Mouse (Mus musculus): ENCODE data around the gene Babam2. TPM values are rescaled to one million over a fixed set of nuclear protein-coding genes. Genes with fewer than 3 reads are reported as not detected.

The Babam2 gene
- polyA plus RNA-seq, 1 experiment from 2014 or later: 46.2 TPM

- no peak overlapping the region for H3K4me2 ChIP-seq
- DNase-seq (ENCODE audit: low spot score) (no peak), ATAC-seq (replicated peaks; ENCODE audit: low FRiP score) (peak; percentile 68; the same call in 1 of the 2 replicates)
- 34% methylated on average over 4 of the region's 4 CpGs for WGBS
- H3K4me3 ChIP-seq (ENCODE audit: low read depth, low read length): no peak overlapping the region
- no peaks in the 10 kb centered on the region for H3K36me3 ChIP-seq (ENCODE audit: control insufficient read depth, insufficient read depth, low read length)
- no peaks in the 10 kb centered on the region for H3K27me3 ChIP-seq (replicated peaks; ENCODE audit: control insufficient read depth, insufficient read depth, low read length)
- H3K9ac ChIP-seq (ENCODE audit: low read depth, low read length): no peak overlapping the region
- H3K4me1 ChIP-seq (replicated peaks; ENCODE audit: control insufficient read depth, insufficient read depth, low read length): peaks cover 4% of the 10 kb centered on the region; the same call in 1 of the 2 replicates
- H3K27ac ChIP-seq (ENCODE audit: low read depth, low read length): no peak overlapping the region
- no peaks in the 10 kb centered on the region for H3K9me3 ChIP-seq (ENCODE audit: control insufficient read depth, low read length)
Observed at GRCm38 (mm10) chr5:32033185-32033584, 335.7 kb downstream of the Babam2 start.

DNA sequence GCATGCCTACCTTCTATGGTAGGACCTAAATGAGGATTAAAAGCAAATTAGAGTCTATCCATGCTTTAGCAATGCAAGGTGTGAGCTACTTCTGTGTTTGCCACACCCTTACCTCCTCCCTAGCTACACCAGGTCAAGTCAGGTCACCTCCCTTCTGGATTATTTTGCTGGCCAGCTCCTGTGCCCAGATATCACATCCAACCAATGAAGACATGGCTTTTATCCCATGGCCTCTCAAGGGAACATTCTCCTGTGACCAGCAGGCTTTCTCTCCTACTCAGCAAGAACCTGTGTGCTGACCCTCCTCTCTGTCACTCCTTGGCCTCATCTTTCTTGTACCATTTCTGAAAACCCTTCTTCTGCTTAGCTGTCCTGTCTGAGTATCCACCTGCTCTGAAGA is 336.1 kb downstream of the Babam2 start:
- ATAC-seq (replicated peaks; ENCODE audit: low FRiP score): no peak
- Histone ChIP-seq H3K36me3 (ENCODE audit: control insufficient read depth, insufficient read depth, low read length) (no peaks in the 10 kb centered on the region), H3K27me3 (replicated peaks; ENCODE audit: control insufficient read depth, insufficient read depth, low read length) (no peaks in the 10 kb centered on the region), H3K4me3 (ENCODE audit: low read depth, low read length) (no peak overlapping the region), H3K4me2 (no peak overlapping the region), H3K9me3 (ENCODE audit: control insufficient read depth, low read length) (no peaks in the 10 kb centered on the region), H3K27ac (ENCODE audit: low read depth, low read length) (no peak overlapping the region), H3K9ac (ENCODE audit: low read depth, low read length) (no peak overlapping the region), H3K4me1 (replicated peaks; ENCODE audit: control insufficient read depth, insufficient read depth, low read length) (peaks cover 4% of the 10 kb centered on the region; the same call in 1 of the 2 replicates)
- DNase-seq (ENCODE audit: low spot score): no peak

DNA sequence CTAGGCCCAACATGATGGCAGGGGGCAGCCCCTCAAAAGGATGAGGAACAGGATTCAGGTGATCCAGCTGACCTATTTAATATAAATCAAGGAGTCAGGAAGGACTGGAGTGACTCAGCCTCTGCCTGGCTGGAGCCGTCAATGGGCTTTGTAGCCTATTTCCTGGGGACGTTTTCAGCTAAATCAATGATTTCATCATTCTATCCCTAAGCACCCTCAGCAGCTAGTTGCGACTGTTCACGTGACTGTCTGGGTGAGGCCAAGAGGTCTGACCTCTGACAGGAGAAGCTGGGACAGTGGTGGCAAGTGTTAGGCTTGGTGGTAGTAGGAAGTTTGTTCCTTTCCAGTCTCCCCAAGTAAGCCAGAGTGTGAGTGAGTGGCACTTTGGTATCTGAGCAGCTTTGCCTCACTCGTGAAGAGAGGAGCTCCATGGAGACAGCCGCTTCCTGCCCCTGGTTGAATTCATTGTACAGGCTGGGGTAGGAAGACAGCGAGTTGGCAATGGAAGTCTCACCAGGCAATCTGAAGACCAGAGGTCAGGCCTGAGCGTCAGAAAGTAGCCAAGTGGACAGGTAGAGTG is 337.1 kb downstream of the Babam2 start:
- no peaks in the 10 kb centered on the region for H3K36me3 ChIP-seq (ENCODE audit: control insufficient read depth, insufficient read depth, low read length)
- H3K27ac ChIP-seq (ENCODE audit: low read depth, low read length): no peak overlapping the region
- ATAC-seq (replicated peaks; ENCODE audit: low FRiP score) (no peak), DNase-seq (ENCODE audit: low spot score) (no peak)
- no peaks in the 10 kb centered on the region for H3K27me3 ChIP-seq (replicated peaks; ENCODE audit: control insufficient read depth, insufficient read depth, low read length)
- H3K9ac ChIP-seq (ENCODE audit: low read depth, low read length): no peak overlapping the region
- no peak overlapping the region for H3K4me3 ChIP-seq (ENCODE audit: low read depth, low read length)
- no peaks in the 10 kb centered on the region for H3K9me3 ChIP-seq (ENCODE audit: control insufficient read depth, low read length)
- H3K4me2 ChIP-seq: no peak overlapping the region
- whole genome bisulfite sequencing: 71% methylated on average over 8 of the region's 8 CpGs
- peaks cover 4% of the 10 kb centered on the region; the same call in 1 of the 2 replicates for H3K4me1 ChIP-seq (replicated peaks; ENCODE audit: control insufficient read depth, insufficient read depth, low read length)

- ATAC-seq (replicated peaks; ENCODE audit: low FRiP score): no peak
Observed at GRCm38 (mm10) chr5:32035721-32036320, 338.3 kb downstream of the Babam2 start.

GRCm38 (mm10) chr5:32036896-32037295 is 339.4 kb downstream of the Babam2 start:
- Histone ChIP-seq H3K27ac (ENCODE audit: low read depth, low read length) (no peak overlapping the region), H3K9me3 (ENCODE audit: control insufficient read depth, low read length) (no peaks in the 10 kb centered on the region), H3K27me3 (replicated peaks; ENCODE audit: control insufficient read depth, insufficient read depth, low read length) (no peaks in the 10 kb centered on the region), H3K36me3 (ENCODE audit: control insufficient read depth, insufficient read depth, low read length) (no peaks in the 10 kb centered on the region), H3K9ac (ENCODE audit: low read depth, low read length) (no peak overlapping the region), H3K4me3 (ENCODE audit: low read depth, low read length) (no peak overlapping the region), H3K4me1 (replicated peaks; ENCODE audit: control insufficient read depth, insufficient read depth, low read length) (peaks cover 4% of the 10 kb centered on the region; the same call in 1 of the 2 replicates), H3K4me2 (no peak overlapping the region)
- 82% methylated on average over 2 of the region's 2 CpGs for WGBS
- DNase-seq (ENCODE audit: low spot score) (no peak), ATAC-seq (replicated peaks; ENCODE audit: low FRiP score) (no peak)

More at GRCm38 (mm10) chr5:32035721-32036320, 338.3 kb downstream of the Babam2 start:
- H3K9ac ChIP-seq (ENCODE audit: low read depth, low read length): no peak overlapping the region
- no peaks in the 10 kb centered on the region for H3K36me3 ChIP-seq (ENCODE audit: control insufficient read depth, insufficient read depth, low read length)
- H3K4me1 ChIP-seq (replicated peaks; ENCODE audit: control insufficient read depth, insufficient read depth, low read length): peaks cover 4% of the 10 kb centered on the region; the same call in 1 of the 2 replicates
- DNase-seq (ENCODE audit: low spot score): no peak
- H3K27ac ChIP-seq (ENCODE audit: low read depth, low read length): no peak overlapping the region
- no peak overlapping the region for H3K4me2 ChIP-seq
- no peaks in the 10 kb centered on the region for H3K27me3 ChIP-seq (replicated peaks; ENCODE audit: control insufficient read depth, insufficient read depth, low read length)
- H3K9me3 ChIP-seq (ENCODE audit: control insufficient read depth, low read length): no peaks in the 10 kb centered on the region
- no peak overlapping the region for H3K4me3 ChIP-seq (ENCODE audit: low read depth, low read length)
- 77% methylated on average over 7 of the region's 7 CpGs for WGBS

GRCm38 (mm10) chr5:32037546-32037945 is 340.1 kb downstream of the Babam2 start:
- Histone ChIP-seq H3K4me2 (no peak overlapping the region), H3K36me3 (ENCODE audit: control insufficient read depth, insufficient read depth, low read length) (no peaks in the 10 kb centered on the region), H3K27ac (ENCODE audit: low read depth, low read length) (no peak overlapping the region), H3K9me3 (ENCODE audit: control insufficient read depth, low read length) (no peaks in the 10 kb centered on the region), H3K27me3 (replicated peaks; ENCODE audit: control insufficient read depth, insufficient read depth, low read length) (no peaks in the 10 kb centered on the region), H3K9ac (ENCODE audit: low read depth, low read length) (no peak overlapping the region), H3K4me3 (ENCODE audit: low read depth, low read length) (no peak overlapping the region), H3K4me1 (replicated peaks; ENCODE audit: control insufficient read depth, insufficient read depth, low read length) (peaks cover 4% of the 10 kb centered on the region; the same call in 1 of the 2 replicates)
- WGBS: 88% methylated on average over 4 of the region's 4 CpGs
- DNase-seq (ENCODE audit: low spot score): no peak
- ATAC-seq (replicated peaks; ENCODE audit: low FRiP score): no peak

DNA sequence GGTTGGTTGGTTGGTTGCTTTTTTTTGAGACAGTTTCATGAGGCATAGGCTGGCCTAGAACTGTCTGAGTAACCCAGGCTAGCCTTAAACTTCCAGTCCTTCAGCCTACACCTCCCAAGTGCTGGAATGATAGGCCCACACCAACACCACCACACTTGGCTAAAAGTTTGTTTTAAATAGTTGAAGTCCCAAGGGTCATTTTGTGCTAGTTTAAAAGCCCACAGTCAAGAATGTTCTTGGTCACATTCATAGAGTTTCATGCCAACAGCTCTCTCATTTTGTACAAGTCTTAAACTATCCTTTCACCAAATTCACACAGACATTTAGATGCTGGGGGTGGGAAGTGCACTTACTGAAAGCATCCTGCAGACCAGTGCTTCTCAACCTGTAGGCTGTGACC is 341.5 kb downstream of the Babam2 start:
- Histone ChIP-seq H3K4me1 (replicated peaks; ENCODE audit: control insufficient read depth, insufficient read depth, low read length) (no peaks in the 10 kb centered on the region), H3K4me2 (no peak overlapping the region), H3K9ac (ENCODE audit: low read depth, low read length) (no peak overlapping the region), H3K27ac (ENCODE audit: low read depth, low read length) (no peak overlapping the region), H3K4me3 (ENCODE audit: low read depth, low read length) (no peak overlapping the region), H3K36me3 (ENCODE audit: control insufficient read depth, insufficient read depth, low read length) (no peaks in the 10 kb centered on the region), H3K27me3 (replicated peaks; ENCODE audit: control insufficient read depth, insufficient read depth, low read length) (no peaks in the 10 kb centered on the region), H3K9me3 (ENCODE audit: control insufficient read depth, low read length) (no peaks in the 10 kb centered on the region)
- ATAC-seq (replicated peaks; ENCODE audit: low FRiP score): no peak
- no peak for DNase-seq (ENCODE audit: low spot score)

DNA sequence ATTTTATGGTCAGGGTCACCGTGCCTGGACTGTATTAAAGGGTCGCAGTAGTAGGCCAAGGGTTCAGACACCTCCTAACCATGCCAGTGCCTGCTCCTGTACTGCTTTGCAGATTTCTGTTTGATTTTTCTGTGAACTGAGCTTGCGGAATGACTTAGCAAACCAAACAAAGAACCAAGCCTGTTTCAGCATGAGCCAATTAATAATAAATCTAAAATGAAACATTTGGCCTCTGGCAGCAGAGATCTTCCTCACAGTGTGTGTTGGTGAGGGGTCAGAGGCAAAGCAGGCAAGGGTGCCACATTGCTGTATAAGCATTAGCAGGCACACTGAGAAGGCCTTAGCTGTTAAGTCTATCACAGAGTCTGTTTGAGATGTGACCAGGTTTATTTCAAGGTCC is 342.0 kb downstream of the Babam2 start:
- no peak overlapping the region for H3K9ac ChIP-seq (ENCODE audit: low read depth, low read length)
- no peaks in the 10 kb centered on the region for H3K27me3 ChIP-seq (replicated peaks; ENCODE audit: control insufficient read depth, insufficient read depth, low read length)
- no peak overlapping the region for H3K4me3 ChIP-seq (ENCODE audit: low read depth, low read length)
- H3K4me1 ChIP-seq (replicated peaks; ENCODE audit: control insufficient read depth, insufficient read depth, low read length): no peaks in the 10 kb centered on the region
- H3K4me2 ChIP-seq: no peak overlapping the region
- H3K9me3 ChIP-seq (ENCODE audit: control insufficient read depth, low read length): no peaks in the 10 kb centered on the region
- ATAC-seq (replicated peaks; ENCODE audit: low FRiP score) (no peak), DNase-seq (ENCODE audit: low spot score) (no peak)
- H3K36me3 ChIP-seq (ENCODE audit: control insufficient read depth, insufficient read depth, low read length): no peaks in the 10 kb centered on the region
- 89% methylated on average over 3 of the region's 3 CpGs for WGBS
- no peak overlapping the region for H3K27ac ChIP-seq (ENCODE audit: low read depth, low read length)

DNA sequence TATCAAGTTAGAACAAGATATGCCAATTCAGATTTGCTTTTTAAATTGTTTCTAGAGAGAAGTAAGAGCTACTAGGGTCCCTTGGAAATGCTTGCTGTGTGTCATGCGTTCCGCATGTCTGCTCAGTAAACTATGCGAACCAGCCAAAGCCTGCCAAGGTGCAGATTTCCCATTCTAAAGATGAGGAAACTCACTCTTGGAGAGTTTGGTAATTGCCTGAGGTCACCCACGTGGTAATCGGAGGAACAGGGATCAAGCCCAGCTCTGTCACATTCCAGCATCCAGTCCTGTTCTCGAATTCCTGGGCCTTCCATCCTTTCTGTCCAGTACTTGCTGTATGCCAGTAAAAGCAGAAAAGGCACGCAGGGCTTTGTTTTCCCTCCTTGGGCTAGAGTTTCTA is 345.7 kb downstream of the Babam2 start:
- H3K4me3 ChIP-seq (ENCODE audit: low read depth, low read length): no peak overlapping the region
- H3K4me2 ChIP-seq: no peak overlapping the region
- no peak overlapping the region for H3K9ac ChIP-seq (ENCODE audit: low read depth, low read length)
- ATAC-seq (replicated peaks; ENCODE audit: low FRiP score) (no peak), DNase-seq (ENCODE audit: low spot score) (no peak)
- H3K27me3 ChIP-seq (replicated peaks; ENCODE audit: control insufficient read depth, insufficient read depth, low read length): no peaks in the 10 kb centered on the region
- H3K36me3 ChIP-seq (ENCODE audit: control insufficient read depth, insufficient read depth, low read length): no peaks in the 10 kb centered on the region
- 80% methylated on average over 7 of the region's 7 CpGs for WGBS
- H3K4me1 ChIP-seq (replicated peaks; ENCODE audit: control insufficient read depth, insufficient read depth, low read length): no peaks in the 10 kb centered on the region
- H3K9me3 ChIP-seq (ENCODE audit: control insufficient read depth, low read length): no peaks in the 10 kb centered on the region
- H3K27ac ChIP-seq (ENCODE audit: low read depth, low read length): no peak overlapping the region

Data from liver, embryonic 11.5 days (tissue).